Mouse (Mus musculus) thymus, postnatal 36 days (tissue): ENCODE results near the gene Psap.
"Not testable (repeated sequence)": the region's sequence is repeated elsewhere in the genome, so short reads cannot be mapped to it uniquely, and the experiment has no call there.

ENCODE experiments used
- DNase-seq, 2 experiments: peaks; one replicate each; pipeline ENCODE4 v3.0.0; 2022; ENCODE audit warnings: mixed read lengths in 2 of 2

Gene Psap

DNA sequence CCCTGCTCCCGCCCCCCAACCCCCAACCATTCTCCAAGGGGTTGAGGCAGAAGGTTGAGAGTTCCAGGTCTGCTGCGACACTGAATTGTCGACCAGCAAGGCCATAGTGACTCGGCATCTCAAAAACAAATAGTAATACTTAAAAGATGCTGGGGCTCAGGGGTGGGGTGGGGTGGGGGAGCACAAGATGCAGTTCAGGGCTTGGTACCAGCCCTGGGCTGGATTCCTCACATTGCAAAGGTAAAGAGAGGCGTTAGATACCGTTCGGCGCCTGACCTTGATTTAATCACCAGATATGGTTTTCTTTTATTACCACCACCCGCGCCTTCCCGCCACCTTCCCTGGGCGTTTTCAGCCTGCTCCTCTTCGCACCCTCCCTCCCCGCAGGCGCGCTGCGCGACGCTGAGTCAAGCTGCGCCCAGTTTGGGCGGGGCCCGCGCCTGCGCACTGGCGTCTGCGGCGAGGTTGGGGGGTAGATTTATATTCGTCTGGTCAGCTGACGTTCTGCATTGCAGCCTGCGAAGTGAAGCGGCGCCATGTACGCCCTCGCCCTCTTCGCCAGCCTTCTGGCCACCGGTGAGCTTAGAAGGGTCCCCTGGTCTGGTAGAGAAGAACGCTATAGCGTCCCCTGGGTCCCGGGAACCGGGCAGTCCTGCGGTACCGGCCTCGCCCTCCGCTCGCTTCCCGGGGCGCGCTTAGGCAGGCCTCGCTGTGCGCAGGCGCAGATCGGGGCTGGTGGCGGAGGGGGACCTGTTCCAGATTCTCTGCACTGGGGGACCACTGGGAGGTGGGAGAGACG, at the start of gene Psap:
TSS of gene Psap (plus strand) at position 421 of the 799 bp plus-strand sequence.
- DNase-seq, result peak; percentile 95 to 96

DNA sequence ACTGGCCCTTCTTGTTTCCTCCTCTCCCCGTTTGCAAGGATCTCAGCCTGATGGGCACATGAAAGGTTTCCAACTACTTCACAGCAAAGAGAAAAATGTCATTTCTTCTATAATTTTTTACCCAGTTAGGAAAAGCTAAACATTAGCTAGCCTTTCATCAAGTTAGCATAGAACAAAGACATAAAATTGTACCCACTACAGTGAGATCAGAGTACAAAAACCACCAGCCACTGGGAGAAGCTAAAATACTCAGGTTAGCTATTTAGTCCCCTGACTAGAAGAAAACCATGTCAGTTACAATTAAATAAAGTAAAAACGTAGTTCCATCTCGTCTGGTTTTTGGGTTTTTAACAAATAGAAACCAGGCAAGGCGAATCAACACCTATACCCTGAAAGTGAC, 49.8 kb upstream of the Psap start:
- no peak for DNase-seq

DNA sequence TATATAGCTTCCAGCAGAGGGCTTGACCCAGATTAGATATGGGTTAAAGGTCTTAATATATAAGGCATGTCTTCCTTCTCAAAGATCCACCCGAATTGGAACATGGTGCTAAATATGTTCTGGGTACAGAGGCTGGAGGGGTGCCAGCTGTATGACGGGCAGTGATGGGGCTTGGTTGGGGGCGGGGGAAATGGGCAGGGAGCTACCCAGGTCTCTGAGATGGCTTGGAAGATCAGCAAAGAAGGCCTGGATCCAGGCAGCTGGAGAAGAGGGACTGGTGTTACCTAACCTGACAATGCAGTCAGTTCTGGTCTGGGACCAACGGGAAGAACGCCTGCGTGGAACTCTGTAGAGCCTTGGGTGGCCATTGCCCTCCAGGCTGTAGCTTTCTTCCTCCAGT, 48.3 kb upstream of the Psap start:
- DNase-seq, result no peak

DNA sequence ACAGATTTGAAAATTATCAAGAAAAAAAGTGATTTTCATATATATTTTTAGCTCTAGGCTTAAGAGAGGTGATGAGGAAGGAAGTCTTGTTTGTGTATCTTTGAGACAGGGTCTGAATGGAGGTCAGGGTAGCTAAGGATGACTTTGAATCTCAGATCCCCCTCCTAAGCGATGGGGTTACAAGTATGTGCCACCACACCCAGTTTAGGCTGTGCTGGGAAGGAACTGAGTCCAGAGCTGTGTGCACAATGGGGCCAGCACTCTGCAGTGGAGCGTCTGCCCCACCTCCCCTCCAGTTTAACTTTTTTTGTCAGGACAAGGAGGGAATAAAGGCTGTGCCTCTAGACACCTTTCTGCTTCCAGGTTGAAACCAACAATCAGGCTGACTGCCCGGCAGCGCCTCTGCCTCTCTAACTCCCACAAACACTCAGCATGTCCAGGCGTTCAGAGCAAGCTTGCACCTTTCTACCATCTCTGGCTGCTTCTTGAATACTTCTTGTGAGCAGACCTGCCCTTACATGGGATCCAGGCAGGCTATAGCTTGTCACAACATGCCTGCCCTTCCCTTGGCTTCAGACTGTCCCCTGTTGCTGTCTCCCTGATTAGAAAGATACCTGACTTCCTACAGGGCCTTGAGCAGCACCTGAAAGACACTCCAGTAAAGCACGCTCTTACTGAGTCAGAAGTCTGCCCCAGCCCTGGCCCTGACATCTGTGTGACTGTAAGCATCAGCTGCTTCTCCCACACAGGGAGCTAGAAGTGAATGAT, 46.9 kb upstream of the Psap start:
- no peak for DNase-seq

DNA sequence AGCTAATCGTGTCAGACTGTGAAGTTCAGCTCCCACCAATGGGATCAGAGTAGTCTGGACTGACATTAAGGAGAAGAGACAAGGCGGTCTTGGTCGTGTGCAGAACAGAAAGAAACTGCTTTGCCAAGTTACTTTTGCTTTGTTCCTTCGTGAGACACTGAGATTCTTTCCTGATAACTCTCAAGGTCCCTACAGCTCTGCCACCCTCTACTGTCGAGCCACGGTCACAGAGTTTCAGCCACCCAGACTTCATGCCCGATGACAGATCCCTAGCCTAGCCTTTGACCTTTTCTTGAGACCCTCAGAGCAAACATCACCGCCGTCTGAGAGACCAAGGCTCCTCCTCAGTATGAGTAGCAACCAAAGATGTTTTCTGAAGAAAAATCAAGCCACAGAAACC, 43.4 kb upstream of the Psap start:
- DNase-seq, result no peak

DNA sequence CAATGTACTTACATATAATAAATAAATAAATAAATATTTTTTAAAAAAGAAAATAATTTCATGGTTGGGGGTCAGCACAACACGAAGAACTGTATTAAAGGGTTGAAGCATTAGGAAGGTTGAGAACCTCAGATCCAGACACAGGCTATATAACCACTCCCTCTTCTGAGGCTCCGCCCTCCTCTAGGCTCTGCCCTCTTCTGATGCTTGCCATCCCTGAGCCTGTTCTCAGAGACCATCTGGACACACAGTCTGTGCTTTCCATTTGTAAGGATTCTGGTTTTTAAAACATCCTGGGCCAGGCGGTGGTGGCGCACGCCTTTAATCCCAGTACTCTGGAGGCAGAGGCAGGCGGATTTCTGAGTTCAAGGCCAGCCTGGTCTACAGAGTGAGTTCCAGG, 41.6 kb upstream of the Psap start:
- DNase-seq, result not testable (repeated sequence)

DNA sequence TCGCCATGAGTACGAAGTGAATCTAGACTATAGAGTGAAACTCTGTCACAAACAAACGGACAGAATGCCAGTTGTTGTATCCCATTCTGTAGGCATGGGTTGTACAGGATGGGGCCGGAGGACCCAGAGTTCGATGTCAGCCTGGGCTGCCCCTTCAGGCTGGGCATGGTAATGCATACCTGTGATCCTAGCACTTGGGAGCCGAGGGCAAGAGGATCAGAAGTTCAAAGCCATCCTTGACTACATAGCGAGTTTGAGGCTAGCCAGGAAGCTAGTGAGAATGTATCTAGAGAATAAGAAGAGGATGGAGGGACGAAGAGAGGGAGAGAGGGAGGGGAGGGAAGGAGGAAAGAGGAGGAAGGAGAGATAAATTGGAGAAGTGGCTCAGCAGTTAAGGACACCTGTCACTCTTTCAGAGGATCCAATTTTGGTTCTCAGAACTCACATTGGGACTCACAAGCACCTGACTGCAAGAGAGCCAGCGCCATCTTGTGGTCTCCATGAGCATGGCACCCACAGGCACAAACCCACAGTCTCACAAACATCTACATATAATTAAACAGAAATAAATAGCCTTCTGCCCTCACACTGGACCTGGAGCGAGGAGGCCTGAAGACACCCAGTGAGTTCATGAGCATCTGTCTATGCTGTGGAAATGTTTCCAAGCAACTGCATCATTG, 39.8 kb upstream of the Psap start:
- peak; percentile 56 to 67 for DNase-seq

DNA sequence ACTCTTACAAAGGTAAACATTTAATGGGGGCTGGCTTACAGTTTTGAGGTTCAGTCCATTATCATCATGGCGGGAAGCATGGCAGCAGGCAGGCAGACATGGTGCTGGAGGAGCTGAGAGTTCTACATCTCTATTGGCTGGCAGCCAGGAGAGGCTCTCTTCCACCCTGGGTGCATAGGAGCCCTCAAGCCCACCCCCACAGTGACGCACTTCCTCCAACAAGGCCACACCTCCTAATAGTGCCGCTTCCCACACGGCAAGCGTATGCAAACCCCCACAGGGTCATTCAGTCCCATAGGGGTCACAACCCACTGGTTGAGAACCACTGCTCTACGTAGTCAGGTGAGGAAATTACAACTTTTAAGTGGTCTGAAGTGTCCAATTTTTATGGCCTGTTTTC, 37.0 kb upstream of the Psap start:
- no peak for DNase-seq

DNA sequence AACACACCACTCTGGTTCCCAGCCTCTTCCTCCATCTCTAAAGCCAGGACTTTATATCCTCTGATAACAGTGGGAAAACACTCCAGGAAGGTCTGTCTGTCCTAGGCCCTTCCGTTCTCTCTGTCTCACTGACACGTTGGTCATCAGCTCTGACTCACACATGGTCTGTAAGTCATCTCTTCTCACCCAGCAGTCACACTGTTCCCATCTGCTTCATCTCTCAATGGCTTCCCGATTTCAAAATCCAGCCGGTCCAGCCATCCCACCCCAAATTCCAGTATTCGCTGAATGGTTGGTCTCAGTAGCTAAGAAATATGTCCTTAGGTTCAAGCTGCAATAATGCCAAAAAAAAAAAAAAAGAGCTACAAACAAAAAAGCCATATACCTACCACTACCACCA, 33.5 kb upstream of the Psap start:
- no peak for DNase-seq

DNA sequence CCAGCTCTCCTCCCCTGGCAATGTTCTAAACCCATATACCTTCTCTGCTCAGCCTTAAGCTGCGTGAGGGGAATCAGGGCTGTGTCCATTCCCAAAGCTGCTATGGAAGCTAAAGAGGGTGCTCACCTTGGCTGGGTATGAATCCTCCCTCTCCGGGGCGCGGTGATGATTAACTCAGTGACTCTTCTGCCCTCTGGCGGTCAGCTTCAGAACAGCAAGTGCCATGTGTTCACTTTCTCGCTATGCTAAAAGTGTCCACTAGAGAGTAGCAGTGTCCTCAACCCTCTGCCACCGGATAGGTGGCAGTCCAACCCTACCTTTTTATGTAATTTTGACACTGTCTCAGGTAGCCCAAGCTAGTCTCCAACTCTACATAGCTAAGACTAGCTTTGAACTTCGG, 32.4 kb upstream of the Psap start:
- DNase-seq, result peak; percentile 83 to 91

DNA sequence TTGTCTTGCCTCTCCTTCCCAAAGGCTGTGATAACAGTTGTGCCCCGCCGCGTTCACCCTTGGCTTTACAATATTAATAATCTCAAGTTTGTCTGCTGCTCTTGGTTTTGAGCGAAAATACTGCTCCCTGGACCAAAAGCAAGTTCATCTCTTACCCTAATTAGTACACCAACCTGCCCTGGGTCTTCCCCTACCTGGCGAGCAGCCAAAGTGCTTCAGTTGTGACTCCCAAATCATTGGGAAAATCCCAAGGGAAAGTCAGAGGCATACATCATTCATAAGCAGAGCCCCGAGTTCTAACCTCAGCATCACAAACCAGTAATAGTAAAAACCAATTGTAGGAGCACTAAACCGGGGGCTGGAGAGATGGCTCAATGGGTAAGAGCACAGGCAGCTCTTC, 31.8 kb upstream of the Psap start:
- DNase-seq, result no peak

DNA sequence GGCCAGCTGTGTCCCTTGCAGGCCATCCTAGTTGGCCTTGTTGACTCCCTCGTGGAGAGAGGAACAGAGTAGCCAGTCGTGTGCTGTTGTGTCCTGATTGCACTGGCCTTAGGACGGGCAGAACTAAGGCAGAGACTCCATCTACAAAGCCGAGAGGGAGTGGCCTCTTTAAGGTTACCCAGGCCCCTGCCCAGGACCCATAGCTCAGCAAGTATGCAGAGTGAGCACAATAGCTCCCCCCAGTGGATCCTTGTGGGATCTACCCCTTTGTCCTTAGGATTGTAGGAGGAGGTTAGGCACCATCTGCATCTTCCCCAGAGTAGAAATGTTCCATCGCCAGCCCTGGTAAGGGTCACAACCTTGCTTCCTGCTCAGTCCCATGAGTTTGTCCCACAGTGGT, 30.9 kb upstream of the Psap start:
- DNase-seq, result peak; percentile 67 to 68

DNA sequence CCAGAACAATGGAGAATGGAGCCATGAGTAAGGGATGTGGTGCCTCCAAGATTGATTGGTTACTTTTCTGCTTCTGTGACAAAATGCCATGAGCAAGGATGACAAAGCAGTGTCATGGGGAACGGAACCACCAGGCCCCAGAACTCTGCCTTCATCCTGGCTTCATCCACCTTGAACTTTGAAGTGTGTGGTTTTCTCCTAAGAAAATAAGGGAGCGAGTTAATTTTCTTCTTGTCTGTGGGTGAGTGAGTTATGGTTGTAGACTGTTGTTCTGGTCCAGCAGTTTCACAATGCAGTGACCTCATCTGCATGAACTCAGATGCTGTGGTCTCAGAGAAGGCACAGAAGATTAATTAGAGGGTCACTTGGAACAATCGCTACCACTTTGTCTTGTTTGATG, 29.1 kb upstream of the Psap start:
- DNase-seq, result not testable (repeated sequence)

DNA sequence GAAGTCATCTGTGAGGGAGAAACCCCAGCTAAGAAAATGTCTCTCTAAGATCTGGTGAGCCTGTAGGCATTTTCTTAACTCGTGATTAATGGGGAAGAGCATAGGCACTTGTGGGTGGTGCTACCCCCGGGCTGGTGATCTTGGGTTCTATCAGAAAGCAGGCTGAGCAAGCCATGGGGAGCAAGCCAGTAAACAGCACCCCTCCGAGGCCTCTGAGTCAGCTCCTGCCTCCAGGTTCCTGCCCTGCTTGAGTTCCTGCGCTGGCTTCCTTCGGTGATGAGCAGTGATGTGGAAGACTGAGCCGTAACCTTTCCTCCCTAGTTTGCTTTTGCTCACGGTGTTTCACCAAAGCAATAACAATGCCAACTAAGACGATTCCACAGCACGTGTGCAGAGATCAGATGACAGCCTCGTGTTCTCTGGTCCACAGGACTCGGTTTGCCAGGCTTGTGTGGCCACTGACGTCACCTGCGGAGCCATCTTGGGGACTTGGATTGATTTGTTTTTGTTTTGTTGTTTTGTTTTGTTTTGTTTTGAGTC, 26.9 kb upstream of the Psap start:
- DNase-seq, result no peak

DNA sequence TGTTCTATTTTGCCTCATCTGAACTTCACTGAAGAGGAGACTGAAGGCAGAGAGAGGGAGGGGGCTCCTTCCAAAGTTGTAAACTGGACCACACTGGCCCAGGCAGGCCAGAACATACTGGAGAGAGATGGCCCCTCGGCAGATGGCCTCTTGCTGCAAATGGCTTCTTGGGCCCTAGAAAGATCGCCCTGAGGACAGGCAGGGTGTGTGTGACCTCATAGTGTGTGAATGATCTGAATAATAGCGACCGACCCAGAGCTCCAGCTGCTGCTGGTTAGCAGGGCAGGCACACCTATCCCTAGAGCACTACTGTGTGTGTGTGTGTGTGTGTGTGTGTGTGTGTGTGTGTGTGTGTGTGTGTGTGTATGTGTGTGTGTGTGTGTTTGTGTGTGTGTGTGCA, 25.2 kb upstream of the Psap start:
- no peak for DNase-seq

DNA sequence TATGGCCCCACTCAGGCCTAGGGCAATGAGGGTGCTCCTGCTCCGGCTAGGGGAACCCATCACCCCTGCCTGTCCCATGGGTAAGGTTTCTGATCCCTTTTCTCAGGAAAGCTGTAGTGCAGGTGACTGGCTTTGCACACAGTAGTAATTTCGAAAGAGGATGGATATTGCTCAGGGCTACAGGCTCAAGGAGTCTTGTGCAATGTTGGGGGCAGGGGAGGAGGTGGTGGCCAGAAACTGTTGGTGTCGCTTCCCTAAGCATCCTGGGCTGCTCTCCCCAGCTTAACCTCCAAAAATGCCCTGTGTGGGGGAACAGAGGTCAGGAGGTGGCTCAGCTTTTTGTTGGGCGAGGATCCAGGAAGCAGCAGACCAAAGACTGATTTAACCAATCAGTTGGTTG, 24.8 kb upstream of the Psap start:
- DNase-seq, result no peak

DNA sequence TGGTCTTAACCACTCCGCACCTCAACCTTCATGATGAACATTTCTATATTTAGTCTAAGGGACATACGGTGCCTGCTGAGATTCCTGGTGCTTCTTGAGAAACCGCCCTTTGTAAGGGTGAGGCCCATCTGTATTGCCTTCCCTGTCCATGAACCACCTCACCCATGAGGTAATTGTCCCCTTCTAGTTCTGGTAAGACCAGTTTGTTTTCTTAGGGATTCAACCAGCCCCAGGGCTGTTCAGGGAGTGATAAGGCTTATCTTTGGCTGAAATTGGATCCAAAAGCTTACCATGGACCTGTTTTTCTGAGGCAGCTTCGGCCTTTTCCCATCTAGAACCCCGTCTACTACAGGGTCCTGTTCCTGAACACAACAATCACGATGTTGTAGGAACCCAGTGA, 21.3 kb upstream of the Psap start:
- DNase-seq, result no peak

DNA sequence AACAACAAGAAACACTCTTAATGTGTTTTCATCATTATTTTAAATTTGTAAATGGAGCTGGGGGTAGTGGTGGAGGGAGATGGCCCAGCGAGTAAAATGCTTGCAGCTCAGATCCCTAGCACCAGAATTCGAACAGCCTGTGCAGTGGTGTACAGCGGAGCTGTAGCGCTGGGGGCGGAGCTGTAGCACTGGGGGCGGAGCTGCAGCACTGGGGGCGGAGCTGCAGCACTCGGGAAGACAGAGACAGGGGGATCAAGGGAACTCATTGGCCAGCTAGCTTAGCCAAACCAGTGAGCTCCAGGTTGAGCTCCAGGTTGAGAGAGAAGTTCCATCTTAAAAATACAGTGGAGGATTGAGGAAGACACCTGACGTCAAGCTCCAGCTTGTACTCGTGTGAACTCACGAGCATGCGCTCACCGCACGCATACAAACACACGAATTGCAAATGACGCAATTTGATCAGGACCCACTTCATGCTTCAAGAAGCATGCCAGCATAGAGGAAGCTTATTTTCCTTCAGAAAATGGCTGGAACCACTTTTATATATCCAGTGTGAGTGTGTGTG, 20.1 kb upstream of the Psap start:
- no peak for DNase-seq

DNA sequence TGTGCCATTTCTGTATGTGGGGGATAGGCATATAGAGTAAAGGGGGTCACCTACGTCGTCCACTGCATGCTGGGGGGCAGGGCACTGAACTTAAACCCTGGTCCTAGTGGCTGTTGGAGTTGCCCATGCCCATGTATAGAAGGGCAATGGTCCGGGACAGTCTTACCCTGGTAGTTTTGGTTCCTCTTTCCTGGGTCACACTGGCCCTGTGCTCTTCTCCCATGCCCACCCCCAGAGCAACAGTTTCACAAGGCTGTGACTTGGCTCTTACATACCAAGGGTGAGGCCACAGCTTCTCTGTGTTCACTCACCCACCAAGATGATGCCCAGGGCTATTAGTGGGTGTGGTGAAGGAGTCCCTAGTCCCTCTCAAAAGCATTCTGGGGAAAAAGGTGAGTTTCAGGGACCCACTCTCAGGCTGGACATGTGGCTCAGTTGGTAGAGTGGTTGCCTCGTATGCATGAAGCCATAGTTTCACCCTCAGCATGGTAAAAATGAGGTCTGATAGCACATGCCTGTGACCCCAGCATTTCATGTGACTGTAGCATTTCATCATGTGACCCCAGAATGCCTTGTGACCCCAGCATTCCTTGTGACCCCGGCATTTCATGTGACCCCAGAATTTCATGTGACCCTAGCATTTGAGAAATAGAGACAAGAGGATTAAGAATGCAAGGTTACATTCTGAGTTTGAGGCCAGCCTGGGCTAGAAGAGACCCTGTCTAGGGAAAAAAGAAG, 16.7 kb upstream of the Psap start:
- DNase-seq, result no peak

DNA sequence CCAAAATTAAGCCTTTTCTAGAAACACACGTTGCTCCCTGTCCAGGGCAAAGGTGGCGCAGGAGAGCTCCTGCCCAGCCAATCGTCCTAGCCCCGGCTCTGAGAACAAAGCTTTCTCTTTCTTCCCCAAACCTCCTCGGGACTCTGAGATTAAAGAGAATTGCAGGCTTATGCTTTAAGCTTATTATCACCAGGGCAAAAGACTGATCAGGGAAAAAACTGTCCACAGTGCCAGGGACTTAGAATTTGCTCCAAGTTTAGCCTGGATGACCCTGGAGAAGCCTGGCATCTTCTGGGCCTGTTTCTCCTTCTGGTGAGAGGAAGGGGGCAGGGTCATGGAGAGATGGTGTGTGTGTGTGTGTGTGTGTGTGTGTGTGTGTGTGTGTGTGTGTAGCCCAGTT, 15.9 kb upstream of the Psap start:
- no peak for DNase-seq

DNA sequence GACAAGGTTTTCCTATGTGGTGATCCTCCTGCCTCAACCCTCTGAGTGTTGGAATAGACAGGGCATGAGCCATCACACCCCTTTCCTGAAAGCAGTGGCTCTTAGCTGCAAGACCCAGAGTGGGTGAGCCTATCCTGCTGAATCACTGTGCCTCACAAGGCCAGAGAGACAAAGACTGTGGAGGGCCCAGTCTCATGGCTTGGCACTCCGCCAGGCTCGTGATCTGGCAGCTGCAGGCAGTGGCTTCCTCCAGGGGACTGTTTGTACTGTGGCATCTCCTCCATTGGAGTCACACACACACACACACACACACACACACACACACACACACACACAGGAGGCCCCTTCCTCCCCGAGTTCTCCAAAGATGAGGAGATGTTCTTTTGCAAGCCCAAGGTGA, 15.0 kb upstream of the Psap start:
- peak; percentile 82 to 89 for DNase-seq

DNA sequence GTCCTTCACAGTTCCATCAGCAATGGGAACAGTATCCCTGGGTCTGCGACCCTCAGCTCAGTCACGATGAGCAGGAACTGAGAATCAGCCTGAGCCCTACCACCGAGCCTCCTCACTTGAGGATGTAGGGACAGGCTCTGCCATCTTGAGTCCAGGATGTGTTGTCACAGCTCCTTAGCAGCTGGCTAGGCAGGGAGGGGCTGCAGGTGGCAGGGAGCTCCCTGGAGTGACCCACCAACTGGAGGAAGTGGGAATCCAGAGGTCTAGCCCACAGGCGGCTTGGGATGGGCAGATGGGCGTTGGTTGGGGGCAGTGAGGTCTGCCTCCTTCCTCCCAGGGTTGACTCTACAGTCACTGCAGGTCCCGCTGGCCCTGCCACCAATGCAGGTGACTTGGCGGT, 14.1 kb upstream of the Psap start:
- peak in 1 of 2 experiments; percentile 52 for DNase-seq
